Mouse (Mus musculus): Measurements from ENCODE around the gene Csta1. TPM values are rescaled to one million over a fixed set of nuclear protein-coding genes. Genes with fewer than 3 reads are reported as not detected.
"Not testable (repeated sequence)": the region's sequence is repeated elsewhere in the genome, so short reads cannot be mapped to it uniquely, and the experiment has no call there.

Gene Csta1
- polyA plus RNA-seq (2016; fragmentation: Nextera tagmentation; extraction: Ambion mirVana): 0.14 and 0.26 TPM in 2 replicates

DNA sequence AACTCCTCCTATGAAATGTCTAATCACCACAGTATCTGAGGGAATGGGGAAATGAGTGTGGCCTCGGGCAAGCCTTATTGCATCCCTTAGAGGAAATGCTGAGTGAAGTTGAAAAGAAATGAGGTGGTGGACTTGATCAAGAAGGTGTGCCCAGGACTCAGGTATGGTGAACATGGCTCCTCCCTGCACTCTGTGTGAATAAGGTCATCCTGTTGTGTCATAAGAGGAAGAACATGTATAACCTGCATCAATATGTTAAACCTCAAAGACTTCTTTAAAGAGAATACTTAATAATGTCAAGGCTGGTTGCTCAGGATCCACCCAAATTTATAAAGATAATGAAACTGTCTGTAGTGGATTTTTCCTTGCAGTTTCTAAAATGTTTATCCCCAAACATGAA, at the start of gene Csta1:
Csta1 (minus strand) TSS at position 101 of the 400 bp plus-strand sequence.
- Histone ChIP-seq H3K27me3 (ENCODE audit: poor library complexity, severe bottlenecking) (no peaks in the 10 kb centered on the region), H3K9me3 (no peaks in the 10 kb centered on the region), H3K36me3 (replicated peaks) (no peaks in the 10 kb centered on the region), H3K4me1 (no peaks in the 10 kb centered on the region), H3K27ac (no peak within 1 kb of the TSS), H3K4me3 (no peak within 1 kb of the TSS)
- no peak for DNase-seq (ENCODE audit: extremely low spot score, low spot score)
- 88% methylated on average over 1 of the region's 1 CpGs for WGBS

- Histone ChIP-seq H3K4me3 (no peak overlapping the region), H3K27ac (no peak overlapping the region), H3K36me3 (replicated peaks) (no peaks in the 10 kb centered on the region), H3K4me1 (no peaks in the 10 kb centered on the region), H3K27me3 (ENCODE audit: poor library complexity, severe bottlenecking) (no peaks in the 10 kb centered on the region), H3K9me3 (no peaks in the 10 kb centered on the region)
- no peak for DNase-seq (ENCODE audit: extremely low spot score, low spot score)
- 90% methylated on average over 2 of the region's 2 CpGs for WGBS
Observed at GRCm38 (mm10) chr16:36179910-36180309, 48.9 kb upstream of the Csta1 start.

GRCm38 (mm10) chr16:36176108-36176507, 45.1 kb upstream of the Csta1 start:
- Histone ChIP-seq H3K27me3 (ENCODE audit: poor library complexity, severe bottlenecking) (no peaks in the 10 kb centered on the region), H3K36me3 (replicated peaks) (no peaks in the 10 kb centered on the region), H3K9me3 (no peaks in the 10 kb centered on the region), H3K4me3 (no peak overlapping the region), H3K4me1 (no peaks in the 10 kb centered on the region), H3K27ac (no peak overlapping the region)
- DNase-seq (ENCODE audit: extremely low spot score, low spot score): no peak

DNA sequence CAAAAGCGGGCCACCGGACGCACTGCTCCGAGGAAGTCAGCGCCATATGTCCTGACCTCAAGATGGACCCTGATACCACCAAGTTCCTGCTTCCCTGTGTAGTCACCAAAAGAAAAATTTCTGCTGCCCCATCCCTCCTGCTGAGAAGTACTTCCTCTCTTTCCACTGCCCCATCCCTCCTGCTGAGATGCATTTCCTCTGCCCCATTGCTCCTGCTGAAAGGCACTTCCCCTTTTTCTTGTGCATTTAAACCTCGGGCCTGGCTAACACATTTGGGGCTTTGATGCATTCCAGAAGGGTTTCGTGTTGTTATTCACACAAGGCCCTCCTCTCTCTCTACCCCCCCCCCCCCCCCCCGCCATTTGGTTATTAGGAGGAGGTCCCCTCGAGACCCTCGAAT, 36.8 kb upstream of the Csta1 start:
- H3K27ac ChIP-seq; H3K4me1 ChIP-seq; DNase-seq (ENCODE audit: extremely low spot score, low spot score); H3K27me3 ChIP-seq (ENCODE audit: poor library complexity, severe bottlenecking); H3K36me3 ChIP-seq (replicated peaks); H3K4me3 ChIP-seq; H3K9me3 ChIP-seq: not testable (repeated sequence)
- 93% methylated on average over 9 of the region's 10 CpGs for WGBS

DNA sequence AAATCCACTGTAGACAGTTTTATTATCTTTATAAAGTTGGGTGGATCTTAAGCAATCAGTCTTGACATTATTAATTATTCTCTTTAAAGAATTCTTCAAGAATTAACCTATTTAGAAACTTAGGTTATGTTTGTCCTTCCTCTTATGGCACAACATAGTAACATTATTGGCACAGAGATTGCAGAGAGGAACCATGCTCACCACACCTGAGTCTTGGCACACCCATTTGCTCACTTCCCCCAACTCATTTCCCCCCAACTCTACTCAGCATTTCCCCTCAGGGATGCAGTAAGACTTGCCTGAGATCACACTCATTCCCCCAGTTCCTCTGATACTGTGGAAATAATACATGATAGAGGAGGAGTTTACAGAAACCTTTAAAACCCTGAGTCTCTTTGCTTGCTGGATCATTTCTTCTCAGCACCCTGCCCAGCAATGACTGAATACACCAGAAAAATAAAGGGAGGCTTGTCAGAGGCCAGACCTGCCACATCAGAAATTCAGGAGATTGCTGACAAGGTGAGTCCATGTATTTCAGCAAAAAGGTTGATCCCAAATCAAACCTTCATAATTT, 25.4 kb upstream of the Csta1 start, which contains the start of gene Stfa2l1:
Stfa2l1 (plus strand) TSS at position 410 of the 574 bp plus-strand sequence.
- no peak within 1 kb of the TSS for H3K27ac ChIP-seq

GRCm38 (mm10) chr16:36138201-36138600, 7.2 kb upstream of the Csta1 start:
- no peak overlapping the region for H3K4me3 ChIP-seq
- 81% methylated on average over 2 of the region's 2 CpGs for WGBS
- no peak for DNase-seq (ENCODE audit: extremely low spot score, low spot score)
- H3K4me1 ChIP-seq: no peaks in the 10 kb centered on the region
- no peak overlapping the region for H3K27ac ChIP-seq
- no peaks in the 10 kb centered on the region for H3K27me3 ChIP-seq (ENCODE audit: poor library complexity, severe bottlenecking)
- H3K9me3 ChIP-seq: no peaks in the 10 kb centered on the region
- H3K36me3 ChIP-seq (replicated peaks): no peaks in the 10 kb centered on the region

More for the DNA sequence above, 25.4 kb upstream of the Csta1 start, which contains the start of gene Stfa2l1:
- Histone ChIP-seq H3K4me1 (no peaks in the 10 kb centered on the region), H3K4me3 (no peak within 1 kb of the TSS), H3K36me3 (replicated peaks) (no peaks in the 10 kb centered on the region), H3K27me3 (ENCODE audit: poor library complexity, severe bottlenecking) (no peaks in the 10 kb centered on the region), H3K9me3 (no peaks in the 10 kb centered on the region)
- no peak for DNase-seq (ENCODE audit: extremely low spot score, low spot score)

DNA sequence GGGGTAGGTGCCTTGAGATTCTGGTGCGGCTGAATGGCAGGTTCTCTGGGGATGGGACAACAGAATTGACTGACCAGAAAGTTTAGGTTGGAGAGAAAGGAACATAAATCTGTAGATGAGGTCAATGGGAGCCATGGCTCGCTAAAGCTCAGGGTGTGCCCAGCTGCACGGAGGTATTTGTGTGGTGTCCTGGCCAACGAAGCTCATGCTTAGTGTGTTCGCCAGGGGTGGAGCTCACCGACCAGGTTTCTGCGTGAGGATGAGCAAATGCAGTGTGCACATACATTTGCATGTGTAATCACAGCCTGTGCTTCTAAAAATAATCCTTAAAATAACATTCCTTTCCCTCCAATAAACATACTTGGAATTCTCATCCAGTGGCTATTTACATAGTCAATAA, 2.9 kb downstream of the Csta1 start:
- no peak overlapping the region for H3K4me3 ChIP-seq
- H3K27ac ChIP-seq: no peak overlapping the region
- no peak for DNase-seq (ENCODE audit: extremely low spot score, low spot score)
- no peaks in the 10 kb centered on the region for H3K4me1 ChIP-seq
- no peaks in the 10 kb centered on the region for H3K27me3 ChIP-seq (ENCODE audit: poor library complexity, severe bottlenecking)
- no peaks in the 10 kb centered on the region for H3K36me3 ChIP-seq (replicated peaks)
- H3K9me3 ChIP-seq: no peaks in the 10 kb centered on the region
- WGBS: 94% methylated on average over 7 of the region's 7 CpGs

DNA sequence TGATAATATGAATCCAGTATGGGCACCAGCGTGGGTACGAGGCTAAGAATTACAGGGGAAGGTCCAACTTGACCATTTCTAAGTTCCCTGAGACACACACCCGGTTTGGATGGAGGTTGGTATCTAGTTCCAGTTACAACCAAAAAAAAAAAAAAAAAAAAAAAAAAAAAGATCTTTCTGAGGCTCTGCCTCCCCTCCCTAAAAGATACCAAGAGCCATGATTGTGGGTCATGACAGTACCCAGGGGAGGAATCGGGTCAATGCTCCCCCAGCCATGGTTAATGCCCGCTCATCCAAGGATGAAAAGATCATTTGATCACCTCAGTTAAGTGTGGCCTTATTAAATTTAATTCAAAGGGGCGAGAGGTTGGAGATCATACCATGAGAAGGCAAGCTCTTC, 15.3 kb downstream of the Csta1 start:
- not testable (repeated sequence) for H3K9me3 ChIP-seq; H3K27me3 ChIP-seq (ENCODE audit: poor library complexity, severe bottlenecking); H3K27ac ChIP-seq; H3K4me1 ChIP-seq; H3K4me3 ChIP-seq; DNase-seq (ENCODE audit: extremely low spot score, low spot score); H3K36me3 ChIP-seq (replicated peaks)
- WGBS: 97% methylated on average over 6 of the region's 6 CpGs

DNA sequence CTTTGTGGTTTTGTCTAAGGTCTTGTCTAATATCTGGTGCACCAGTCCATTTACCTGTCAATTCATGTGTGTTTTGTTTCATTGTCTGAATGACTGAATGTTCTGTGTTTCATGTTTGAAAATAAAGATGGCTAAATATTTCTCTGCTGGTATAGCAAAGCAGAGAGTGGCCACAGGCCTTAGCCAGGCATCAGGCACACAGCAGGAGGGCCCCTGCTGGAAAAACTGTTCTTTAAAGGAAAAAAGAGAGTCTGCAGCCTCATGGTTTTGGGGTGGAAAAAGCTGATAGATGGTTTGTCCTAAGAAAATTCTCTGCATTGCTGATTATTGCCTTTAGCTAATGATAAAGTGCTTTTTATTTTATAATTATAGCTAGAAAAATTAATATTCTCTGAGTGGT, 19.6 kb downstream of the Csta1 start:
- H3K27ac ChIP-seq; H3K9me3 ChIP-seq; DNase-seq (ENCODE audit: extremely low spot score, low spot score): not testable (repeated sequence)

DNA sequence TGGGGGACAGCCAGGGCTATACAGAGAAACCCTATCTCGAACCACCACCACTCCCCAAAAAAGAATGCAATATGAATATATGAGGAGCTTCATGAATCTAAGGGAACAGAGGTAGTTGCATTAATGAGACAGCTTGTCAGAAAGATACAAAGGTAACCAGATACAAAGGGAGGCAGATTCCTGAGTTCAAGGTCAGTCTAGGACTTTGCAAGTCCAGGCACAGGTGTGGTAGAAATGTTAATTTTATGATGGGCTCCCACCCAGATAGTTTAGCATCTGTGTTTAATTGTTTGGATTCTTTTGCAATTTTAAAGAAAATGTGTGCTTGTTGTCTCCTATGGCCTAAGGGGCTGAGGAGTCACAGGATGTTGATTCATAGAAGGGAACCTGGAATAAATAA, 28.8 kb downstream of the Csta1 start:
- Histone ChIP-seq H3K4me1 (no peaks in the 10 kb centered on the region), H3K36me3 (replicated peaks) (0 out of 2 replicates have a peak, but pooled peaks cover 3% of the 10 kb centered on the region), H3K9me3 (no peaks in the 10 kb centered on the region; the same call in 1 of the 2 replicates), H3K4me3 (no peak overlapping the region), H3K27ac (no peak overlapping the region), H3K27me3 (ENCODE audit: poor library complexity, severe bottlenecking) (no peaks in the 10 kb centered on the region)
- WGBS: 93% methylated on average over 1 of the region's 1 CpGs
- DNase-seq (ENCODE audit: extremely low spot score, low spot score): no peak

More for the DNA sequence above, 19.6 kb downstream of the Csta1 start:
- H3K4me1 ChIP-seq; H3K27me3 ChIP-seq (ENCODE audit: poor library complexity, severe bottlenecking); H3K36me3 ChIP-seq (replicated peaks); H3K4me3 ChIP-seq: not testable (repeated sequence)

GRCm38 (mm10) chr16:36101526-36101925, 29.5 kb downstream of the Csta1 start:
- Histone ChIP-seq H3K36me3 (replicated peaks) (0 out of 2 replicates have a peak, but pooled peaks cover 3% of the 10 kb centered on the region), H3K4me1 (no peaks in the 10 kb centered on the region), H3K27me3 (ENCODE audit: poor library complexity, severe bottlenecking) (no peaks in the 10 kb centered on the region), H3K4me3 (no peak overlapping the region), H3K9me3 (no peaks in the 10 kb centered on the region; the same call in 1 of the 2 replicates), H3K27ac (no peak overlapping the region)
- DNase-seq (ENCODE audit: extremely low spot score, low spot score): no peak
- WGBS: 93% methylated on average over 1 of the region's 1 CpGs

DNA sequence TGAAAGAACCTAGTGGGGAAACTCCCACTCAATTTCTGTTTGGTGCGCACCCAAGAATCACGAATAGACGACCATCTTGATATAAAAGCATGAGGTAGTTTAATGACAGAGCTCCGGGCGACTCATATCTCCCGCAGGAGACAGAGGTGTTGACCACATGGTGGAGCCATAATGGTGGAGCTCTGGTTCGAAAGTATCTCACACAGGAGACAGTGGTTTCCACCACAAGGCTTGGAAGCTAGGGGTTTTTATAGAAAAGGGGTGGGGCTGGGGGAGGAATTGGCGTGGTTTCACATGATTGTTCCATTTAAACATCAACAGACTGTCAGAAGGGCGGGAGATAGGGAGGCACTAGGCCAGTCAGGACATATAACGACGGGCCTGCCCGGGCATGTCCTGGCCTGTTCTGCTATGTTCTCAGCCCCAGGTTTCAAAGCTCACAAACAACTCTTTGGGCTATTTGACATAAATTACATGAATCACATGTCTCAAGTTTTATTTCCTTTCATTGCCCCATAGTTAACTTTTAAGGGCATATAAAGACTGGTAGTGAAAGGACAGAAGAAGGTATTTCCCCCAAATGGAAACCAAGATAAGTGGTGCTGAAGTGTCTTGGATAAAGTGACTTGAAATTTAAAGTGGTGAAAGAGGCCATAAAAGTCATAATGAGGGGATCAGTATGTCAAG, 33.1 kb downstream of the Csta1 start:
- not testable (repeated sequence) for H3K27me3 ChIP-seq (ENCODE audit: poor library complexity, severe bottlenecking); H3K9me3 ChIP-seq; H3K4me3 ChIP-seq; H3K27ac ChIP-seq; H3K4me1 ChIP-seq; DNase-seq (ENCODE audit: extremely low spot score, low spot score)
- H3K36me3 ChIP-seq (replicated peaks): peaks cover 11% of the 10 kb centered on the region; the same call in 1 of the 2 replicates
- whole genome bisulfite sequencing: 97% methylated on average over 12 of the region's 12 CpGs

DNA sequence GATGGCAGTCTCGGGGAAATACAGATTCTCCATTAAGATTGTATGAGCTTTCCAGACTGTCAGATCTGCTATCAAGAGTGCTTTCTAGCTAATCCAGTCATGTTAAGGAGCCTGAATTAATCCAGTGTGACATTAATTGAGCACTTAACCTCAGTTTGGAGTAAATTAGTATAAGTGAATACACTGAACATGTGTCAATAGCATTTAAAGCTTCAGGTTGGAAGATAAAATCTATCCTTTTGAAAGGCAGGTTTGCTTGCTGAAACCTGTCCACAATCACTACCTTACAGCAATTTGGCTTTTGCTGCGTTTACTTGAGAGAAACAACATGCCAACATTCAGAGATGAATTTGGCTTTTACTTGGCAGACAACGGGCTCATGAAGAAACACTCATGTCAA, 37.0 kb downstream of the Csta1 start:
- no peak for DNase-seq (ENCODE audit: extremely low spot score, low spot score)
- Histone ChIP-seq H3K36me3 (replicated peaks) (peaks cover 45% of the 10 kb centered on the region), H3K27ac (no peak overlapping the region), H3K27me3 (ENCODE audit: poor library complexity, severe bottlenecking) (no peaks in the 10 kb centered on the region), H3K9me3 (no peaks in the 10 kb centered on the region), H3K4me3 (no peak overlapping the region), H3K4me1 (no peaks in the 10 kb centered on the region)
- WGBS: 88% methylated on average over 3 of the region's 3 CpGs
